Mouse (Mus musculus): ENCODE data around the gene Aloxe3.

GRCm38 (mm10) chr11:69103531-69104435 is 21.9 kb upstream of the Aloxe3 start:
- TF ChIP-seq CTCF (IDR thresholded peaks at IDR 0.05), result no peak
- no peak for TF ChIP-seq EP300 (IDR thresholded peaks at IDR 0.05)

Data from lung, postnatal 0 days (tissue).